Mouse (Mus musculus) heart, embryonic 12.5 days (tissue): Measurements from ENCODE around the gene Mier3. TPM values are rescaled to one million over a fixed set of nuclear protein-coding genes. Genes with fewer than 3 reads are reported as not detected.
A peak's percentile ranks its signal among the peaks of the same experiment; 100 is the strongest.

Source experiments
- ATAC-seq: fragments of 200-750 bp; cut with Nextera tagmentation; 2 replicates; pipeline ENCODE4 v1.8.0; 2017; ENCODE audit warnings: moderate TSS enrichment, moderate library complexity; ENCODE audit not compliant: insufficient number of reproducible peaks, low FRiP score
- H3K27ac ChIP-seq: fragments of 300-500 bp; sonication (generic); 2 replicates; pipeline ENCODE4 v1.5.1; 2016; ENCODE audit warnings: mild to moderate bottlenecking, moderate library complexity; ENCODE audit not compliant: poor library complexity, severe bottlenecking
- H3K27me3 ChIP-seq: fragments of 300-500 bp; sonication (generic); replicated peaks from 2 replicates; pipeline ENCODE4 v1.6.1; 2016; ENCODE audit warnings: mild to moderate bottlenecking, moderate library complexity
- H3K36me3 ChIP-seq: fragments of 300-500 bp; sonication (generic); 2 replicates; pipeline ENCODE4 v1.6.1; 2016; ENCODE audit warnings: mild to moderate bottlenecking, moderate library complexity
- H3K4me1 ChIP-seq: fragments of 300-500 bp; sonication (generic); replicated peaks from 2 replicates; pipeline ENCODE4 v1.6.1; 2016; ENCODE audit warnings: mild to moderate bottlenecking
- H3K4me2 ChIP-seq: fragments of 300-500 bp; sonication (generic); 2 replicates; pipeline ENCODE4 v1.6.1; 2016; ENCODE audit warnings: mild to moderate bottlenecking, moderate library complexity
- H3K4me3 ChIP-seq: fragments of 300-500 bp; sonication (generic); 2 replicates; pipeline ENCODE4 v1.5.1; 2016; ENCODE audit warnings: mild to moderate bottlenecking
- H3K9ac ChIP-seq: fragments of 300-500 bp; sonication (generic); 2 replicates; pipeline ENCODE4 v1.6.1; 2016; ENCODE audit warnings: mild to moderate bottlenecking, moderate library complexity
- H3K9me3 ChIP-seq: fragments of 300-500 bp; sonication (generic); replicated peaks from 2 replicates; pipeline ENCODE4 v1.6.1; 2016; ENCODE audit warnings: mild to moderate bottlenecking, moderate library complexity
- WGBS: fragments of 180-500 bp; shearing (Covaris S2); methylation state at CpG from one replicate; pipeline ENCODE4 v1.1.7; 2016; 5-methylcytosine and 5-hydroxymethylcytosine counted together
- polyA plus RNA-seq: library from polyadenylated mRNA; unstranded; fragments of >200 nt; fragmentation: Nextera tagmentation; extraction: Ambion mirVana; gene quantifications from 2 replicates; pipeline ENCODE4 v1.2.1, GENCODE M21; 2016

Gene Mier3
- polyA plus RNA-seq, 1 experiment from 2014 or later, result 17.3 TPM

- 69% methylated on average over 12 of the region's 12 CpGs for WGBS
- H3K4me2 ChIP-seq, result no peak overlapping the region
- no peak for ATAC-seq
Observed at GRCm38 (mm10) chr13:111658501-111659280, 22.1 kb upstream of the Mier3 start.

GRCm38 (mm10) chr13:111659430-111659829 lies 21.3 kb upstream of the Mier3 start:
- Histone ChIP-seq H3K9ac (no peak overlapping the region), H3K27ac (no peak overlapping the region), H3K4me1 (no peaks in the 10 kb centered on the region), H3K4me3 (no peak overlapping the region), H3K9me3 (no peaks in the 10 kb centered on the region), H3K27me3 (no peaks in the 10 kb centered on the region), H3K36me3 (no peaks in the 10 kb centered on the region), H3K4me2 (no peak overlapping the region)
- 77% methylated on average over 8 of the region's 8 CpGs for WGBS
- no peak for ATAC-seq

More at GRCm38 (mm10) chr13:111658501-111659280, 22.1 kb upstream of the Mier3 start:
- H3K9me3 ChIP-seq, result no peaks in the 10 kb centered on the region
- no peak overlapping the region for H3K4me3 ChIP-seq
- H3K36me3 ChIP-seq, result no peaks in the 10 kb centered on the region
- H3K4me1 ChIP-seq, result no peaks in the 10 kb centered on the region
- no peak overlapping the region for H3K9ac ChIP-seq
- H3K27ac ChIP-seq, result no peak overlapping the region
- no peaks in the 10 kb centered on the region for H3K27me3 ChIP-seq

- no peaks in the 10 kb centered on the region for H3K36me3 ChIP-seq
- H3K27ac ChIP-seq, result no peak overlapping the region
- no peak overlapping the region for H3K4me2 ChIP-seq
- ATAC-seq, result no peak
- 72% methylated on average over 13 of the region's 13 CpGs for WGBS
- H3K27me3 ChIP-seq, result no peaks in the 10 kb centered on the region
- no peaks in the 10 kb centered on the region for H3K4me1 ChIP-seq
- H3K4me3 ChIP-seq, result no peak overlapping the region
- H3K9ac ChIP-seq, result no peak overlapping the region
- H3K9me3 ChIP-seq, result no peaks in the 10 kb centered on the region
Observed at GRCm38 (mm10) chr13:111660072-111660471, 20.7 kb upstream of the Mier3 start.

- H3K27ac ChIP-seq, result no peak overlapping the region
- no peak overlapping the region for H3K4me3 ChIP-seq
- WGBS, result 53% methylated on average over 3 of the region's 3 CpGs
- H3K9me3 ChIP-seq, result no peaks in the 10 kb centered on the region
- H3K9ac ChIP-seq, result no peak overlapping the region
- no peaks in the 10 kb centered on the region for H3K27me3 ChIP-seq
- ATAC-seq, result no peak
- no peak overlapping the region for H3K4me2 ChIP-seq
- H3K4me1 ChIP-seq, result no peaks in the 10 kb centered on the region
- H3K36me3 ChIP-seq, result no peaks in the 10 kb centered on the region
Observed at GRCm38 (mm10) chr13:111660556-111660955, 20.2 kb upstream of the Mier3 start.

- ATAC-seq, result no peak
- Histone ChIP-seq H3K9me3 (no peaks in the 10 kb centered on the region), H3K36me3 (no peaks in the 10 kb centered on the region), H3K9ac (no peak overlapping the region), H3K4me1 (no peaks in the 10 kb centered on the region), H3K27me3 (no peaks in the 10 kb centered on the region), H3K27ac (no peak overlapping the region), H3K4me3 (no peak overlapping the region), H3K4me2 (no peak overlapping the region)
- 83% methylated on average over 7 of the region's 7 CpGs for WGBS
Observed at GRCm38 (mm10) chr13:111668016-111668415, 12.8 kb upstream of the Mier3 start.

- no peak for ATAC-seq
- Histone ChIP-seq H3K4me1 (no peaks in the 10 kb centered on the region), H3K4me3 (no peak overlapping the region), H3K4me2 (no peak overlapping the region), H3K9me3 (peaks cover 15% of the 10 kb centered on the region), H3K27me3 (no peaks in the 10 kb centered on the region), H3K27ac (no peak overlapping the region), H3K9ac (no peak overlapping the region), H3K36me3 (no peaks in the 10 kb centered on the region)
- WGBS, result 79% methylated on average over 3 of the region's 3 CpGs
Observed at GRCm38 (mm10) chr13:111676841-111677240, 3.9 kb upstream of the Mier3 start.

GRCm38 (mm10) chr13:111684056-111684625 lies 3.4 kb downstream of the Mier3 start:
- no peak for ATAC-seq
- Histone ChIP-seq H3K4me3 (no peak overlapping the region), H3K4me1 (peaks cover 7% of the 10 kb centered on the region), H3K9me3 (no peaks in the 10 kb centered on the region), H3K27ac (no peak overlapping the region), H3K36me3 (no peaks in the 10 kb centered on the region), H3K4me2 (no peak overlapping the region), H3K9ac (no peak overlapping the region), H3K27me3 (no peaks in the 10 kb centered on the region)
- 31% methylated on average over 5 of the region's 5 CpGs for WGBS

- Histone ChIP-seq H3K4me1 (peaks cover 7% of the 10 kb centered on the region), H3K4me3 (peak overlapping the region; percentile 99), H3K9me3 (no peaks in the 10 kb centered on the region), H3K27me3 (no peaks in the 10 kb centered on the region), H3K36me3 (peaks cover 4% of the 10 kb centered on the region; the same call in 1 of the 2 replicates), H3K27ac (peak overlapping the region; percentile 98), H3K4me2 (peak overlapping the region; percentile 95), H3K9ac (peak overlapping the region; percentile 99)
- WGBS, result under 1% methylated on average over 74 of the region's 86 CpGs
- ATAC-seq, result peak; percentile 89
Observed at GRCm38 (mm10) chr13:111685751-111686462, 5.1 kb downstream of the Mier3 start.

GRCm38 (mm10) chr13:111686522-111687284 lies 5.9 kb downstream of the Mier3 start:
- peaks cover 9% of the 10 kb centered on the region for H3K36me3 ChIP-seq
- peak overlapping the region; percentile 95 for H3K4me2 ChIP-seq
- peak overlapping the region; percentile 99 for H3K9ac ChIP-seq
- peak overlapping the region; percentile 99 for H3K4me3 ChIP-seq
- peak; percentile 65 for ATAC-seq
- H3K4me1 ChIP-seq, result peaks cover 7% of the 10 kb centered on the region
- 2% methylated on average over 81 of the region's 101 CpGs for WGBS
- H3K9me3 ChIP-seq, result no peaks in the 10 kb centered on the region
- H3K27ac ChIP-seq, result peak overlapping the region; percentile 98
- no peaks in the 10 kb centered on the region for H3K27me3 ChIP-seq

GRCm38 (mm10) chr13:111687285-111687781 lies 6.6 kb downstream of the Mier3 start:
- H3K9me3 ChIP-seq, result no peaks in the 10 kb centered on the region
- peak; percentile 75; the same call in 1 of the 2 replicates for ATAC-seq
- peak overlapping the region; percentile 98 for H3K27ac ChIP-seq
- peak overlapping the region; percentile 99 for H3K9ac ChIP-seq
- H3K36me3 ChIP-seq, result peaks cover 15% of the 10 kb centered on the region
- H3K4me3 ChIP-seq, result peak overlapping the region; percentile 99
- H3K4me1 ChIP-seq, result peaks cover 7% of the 10 kb centered on the region
- peak overlapping the region; percentile 95 for H3K4me2 ChIP-seq
- WGBS, result under 1% methylated on average over 35 of the region's 35 CpGs
- no peaks in the 10 kb centered on the region for H3K27me3 ChIP-seq
